Mouse (Mus musculus) mouse embryonic stem cell (cell line): ENCODE measurements at regions not wholly inside any gene's neighbourhood (a gene's known extent, or its start where the extent isn't known, plus 50 kb on each side); places are given as distances from the start of the nearest gene placed in this dataset.

Source experiments
- in situ Hi-C, 2 experiments: fragments of 300-500 bp; cut with MboI; formaldehyde crosslinking; loops; 1 replicate in 1 of 2; 3 replicates in 1 of 2; pipeline ENCODE4 v1.14.3; 2019 to 2020; ENCODE audit warnings: low sequenced_read_pairs in 2 of 2, low pct_unique_long_range_greater_than_20kb in 1 of 2, mixed read lengths in 1 of 2; ENCODE audit not compliant: unreplicated experiment in 1 of 2

DNA sequence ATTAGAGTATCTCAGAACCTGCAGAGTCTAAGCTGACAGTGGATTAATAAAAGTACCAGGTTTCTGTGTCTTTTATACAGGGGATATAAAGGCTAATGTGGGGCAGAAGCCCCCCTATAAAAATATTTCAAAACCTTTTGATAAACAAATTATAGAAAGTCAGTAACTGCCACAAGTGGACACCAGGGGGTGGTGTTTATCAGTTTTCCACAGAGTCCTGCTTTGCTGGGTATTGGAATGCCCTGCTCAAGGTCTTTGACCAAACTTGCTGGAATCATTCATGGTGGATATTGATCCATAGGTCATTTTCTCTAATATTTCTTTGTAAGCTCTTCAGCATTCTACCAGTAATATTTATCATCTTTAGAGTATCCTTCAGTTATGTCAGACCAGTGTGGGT, 51.4 kb downstream of the Scgb1b24 start:
- in situ Hi-C loops = loop anchor here (25.0 kb wide), 2 partner anchors 142 to 317 kb away; partner anchors contain the start of gene Scgb2b26 (in 1 of the 2)
